Mouse (Mus musculus): ENCODE results near the gene Lgi1. TPM values are rescaled to one million over a fixed set of nuclear protein-coding genes. Genes with fewer than 3 reads are reported as not detected.

Gene Lgi1
- polyA plus RNA-seq (2015; fragmentation: Nextera tagmentation; extraction: Ambion mirVana) = 1.8 and 1.9 TPM in 2 replicates

GRCm38 (mm10) chr19:38264505-38265500 lies at the start of gene Lgi1:
Lgi1 (plus strand) TSS chr19:38264536.
- Histone ChIP-seq H3K4me2 (replicated peaks) (peak within 1 kb of the TSS; percentile 53), H3K36me3 (no peaks in the 10 kb centered on the region), H3K4me1 (peaks cover 17% of the 10 kb centered on the region), H3K9ac (peak within 1 kb of the TSS; percentile 35; the same call in 1 of the 2 replicates), H3K9me3 (no peaks in the 10 kb centered on the region), H3K27me3 (peaks cover 19% of the 10 kb centered on the region), H3K4me3 (peak within 1 kb of the TSS; percentile 14), H3K27ac (no peak within 1 kb of the TSS)
- no peak for ATAC-seq (ENCODE audit: low FRiP score, low read depth)
- 29% methylated on average over 21 of the region's 21 CpGs for WGBS

DNA sequence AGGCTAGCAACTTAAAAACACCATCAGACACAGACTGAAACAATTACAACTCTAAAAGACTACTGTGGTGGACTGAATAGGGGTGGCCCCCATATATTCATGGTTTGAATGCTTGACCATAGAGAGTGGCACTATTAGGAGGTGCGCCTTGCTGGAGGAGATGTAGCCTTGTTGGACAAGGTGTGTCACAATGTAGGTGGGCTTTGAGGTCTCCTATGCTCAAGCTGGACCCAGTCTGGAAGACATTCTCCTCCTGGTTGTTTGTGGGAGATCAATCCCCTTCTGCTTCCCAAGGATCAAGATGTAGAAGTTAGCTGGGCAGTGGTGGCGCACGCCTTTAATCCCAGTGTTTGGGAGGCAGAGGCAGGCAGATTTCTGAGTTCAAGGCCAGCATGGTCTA lies 46.6 kb upstream of the Lgi1 start:
- Histone ChIP-seq H3K9me3 (no peaks in the 10 kb centered on the region), H3K9ac (no peak overlapping the region), H3K27me3 (no peaks in the 10 kb centered on the region), H3K27ac (no peak overlapping the region), H3K4me1 (peaks cover 1% of the 10 kb centered on the region; the same call in 1 of the 2 replicates), H3K4me2 (replicated peaks) (no peak overlapping the region), H3K4me3 (no peak overlapping the region), H3K36me3 (peaks cover 33% of the 10 kb centered on the region)
- 97% methylated on average over 3 of the region's 3 CpGs for WGBS
- ATAC-seq (ENCODE audit: low FRiP score, low read depth) = no peak

DNA sequence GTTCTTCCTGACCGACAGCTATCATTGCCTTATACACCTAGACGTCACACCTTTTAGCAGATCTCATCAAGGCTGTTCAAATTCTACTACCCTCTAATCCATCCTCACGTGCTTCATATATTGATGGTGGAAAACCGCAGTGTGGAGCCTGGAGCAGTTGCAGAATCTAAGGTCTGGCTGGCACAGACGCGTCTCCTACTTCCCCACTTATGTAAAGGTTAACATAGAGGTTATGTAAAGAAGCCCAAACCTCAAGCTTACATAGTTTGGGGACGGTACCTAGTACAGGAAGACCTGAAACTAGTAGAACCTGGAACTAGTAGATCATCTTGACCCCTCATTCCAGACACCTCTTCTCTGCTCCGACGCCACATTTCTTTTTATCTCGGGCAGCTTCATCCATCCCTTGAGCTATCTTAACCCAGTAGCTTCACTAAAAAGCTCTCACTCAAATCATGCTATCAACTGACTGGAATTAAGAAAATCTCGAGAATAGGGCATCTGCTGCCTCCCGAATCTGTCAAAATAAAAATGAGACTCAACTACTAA lies 40.9 kb upstream of the Lgi1 start:
- Histone ChIP-seq H3K27me3 (no peaks in the 10 kb centered on the region), H3K27ac (peak overlapping the region; percentile 82), H3K4me3 (peak overlapping the region; percentile 67), H3K36me3 (peaks cover 6% of the 10 kb centered on the region), H3K9me3 (no peaks in the 10 kb centered on the region), H3K4me1 (peaks cover 9% of the 10 kb centered on the region), H3K9ac (peak overlapping the region; percentile 70), H3K4me2 (replicated peaks) (peak overlapping the region; percentile 78)
- WGBS = 14% methylated on average over 12 of the region's 12 CpGs
- ATAC-seq (ENCODE audit: low FRiP score, low read depth) = no peak

DNA sequence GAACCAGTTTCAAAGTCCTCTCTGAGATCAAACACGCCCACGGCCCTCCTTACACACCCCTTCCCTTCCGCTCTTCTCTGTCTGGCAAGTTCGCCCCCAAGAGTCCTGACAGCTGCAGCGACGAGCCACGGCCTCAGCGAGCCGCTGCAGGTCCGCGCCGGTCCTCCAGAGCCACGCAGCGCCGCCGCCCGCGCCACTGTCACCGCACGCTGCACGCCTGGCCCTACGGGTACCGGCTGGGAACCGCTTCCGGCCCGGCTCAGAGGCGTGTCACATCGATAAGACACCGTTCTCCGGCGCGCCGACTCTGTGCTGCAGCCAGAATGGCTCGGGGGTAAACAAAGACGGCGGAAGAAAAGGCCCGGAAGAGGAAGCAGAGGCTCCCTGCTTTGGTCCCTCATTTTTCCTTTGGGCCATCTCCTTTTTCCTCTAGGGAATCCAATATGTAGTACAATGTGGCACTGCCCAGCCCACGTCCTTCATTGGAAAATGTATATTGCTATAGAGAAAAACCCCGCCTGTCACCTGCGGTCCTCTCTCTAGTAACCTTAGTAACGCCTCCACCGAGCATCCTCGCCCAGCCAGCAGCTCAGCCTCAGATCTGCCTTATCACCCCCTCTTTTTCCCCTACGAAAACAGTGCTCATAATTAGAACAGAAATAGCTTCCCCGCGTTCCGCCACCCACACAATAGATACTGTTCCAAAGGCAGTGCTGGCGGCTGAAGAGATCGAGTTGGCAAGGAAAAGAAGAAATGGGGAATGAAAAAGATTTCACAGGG lies 40.2 kb upstream of the Lgi1 start, which contains the start of gene Fra10ac1:
Fra10ac1 (minus strand) TSS at position 252 of the 780 bp plus-strand sequence.
- ATAC-seq (ENCODE audit: low FRiP score, low read depth) = peak; percentile 98
- H3K27me3 ChIP-seq = no peaks in the 10 kb centered on the region
- H3K4me1 ChIP-seq = peaks cover 9% of the 10 kb centered on the region
- peak within 1 kb of the TSS; percentile 70 for H3K9ac ChIP-seq
- peak within 1 kb of the TSS; percentile 67 for H3K4me3 ChIP-seq
- WGBS = under 1% methylated on average over 49 of the region's 49 CpGs
- H3K27ac ChIP-seq = peak within 1 kb of the TSS; percentile 82
- H3K36me3 ChIP-seq = no peaks in the 10 kb centered on the region
- H3K9me3 ChIP-seq = no peaks in the 10 kb centered on the region
- peak within 1 kb of the TSS; percentile 78 for H3K4me2 ChIP-seq (replicated peaks)

GRCm38 (mm10) chr19:38224685-38225060 lies 39.7 kb upstream of the Lgi1 start:
- WGBS = 14% methylated on average over 9 of the region's 9 CpGs
- peak overlapping the region; percentile 67 for H3K4me3 ChIP-seq
- peak overlapping the region; percentile 70 for H3K9ac ChIP-seq
- peaks cover 9% of the 10 kb centered on the region for H3K4me1 ChIP-seq
- H3K36me3 ChIP-seq = no peaks in the 10 kb centered on the region
- no peaks in the 10 kb centered on the region for H3K27me3 ChIP-seq
- no peaks in the 10 kb centered on the region for H3K9me3 ChIP-seq
- peak overlapping the region; percentile 78 for H3K4me2 ChIP-seq (replicated peaks)
- no peak for ATAC-seq (ENCODE audit: low FRiP score, low read depth)
- no peak overlapping the region for H3K27ac ChIP-seq

- no peak overlapping the region for H3K27ac ChIP-seq
- H3K9me3 ChIP-seq = no peaks in the 10 kb centered on the region
- no peak overlapping the region for H3K4me3 ChIP-seq
- H3K9ac ChIP-seq = no peak overlapping the region
- no peaks in the 10 kb centered on the region for H3K27me3 ChIP-seq
- ATAC-seq (ENCODE audit: low FRiP score, low read depth) = no peak
- H3K36me3 ChIP-seq = no peaks in the 10 kb centered on the region
- H3K4me1 ChIP-seq = no peaks in the 10 kb centered on the region
- WGBS = 48% methylated on average over 2 of the region's 2 CpGs
- no peak overlapping the region for H3K4me2 ChIP-seq (replicated peaks)
These were observed 35.6 kb upstream of the Lgi1 start for GRCm38 (mm10) chr19:38228699-38229098.

DNA sequence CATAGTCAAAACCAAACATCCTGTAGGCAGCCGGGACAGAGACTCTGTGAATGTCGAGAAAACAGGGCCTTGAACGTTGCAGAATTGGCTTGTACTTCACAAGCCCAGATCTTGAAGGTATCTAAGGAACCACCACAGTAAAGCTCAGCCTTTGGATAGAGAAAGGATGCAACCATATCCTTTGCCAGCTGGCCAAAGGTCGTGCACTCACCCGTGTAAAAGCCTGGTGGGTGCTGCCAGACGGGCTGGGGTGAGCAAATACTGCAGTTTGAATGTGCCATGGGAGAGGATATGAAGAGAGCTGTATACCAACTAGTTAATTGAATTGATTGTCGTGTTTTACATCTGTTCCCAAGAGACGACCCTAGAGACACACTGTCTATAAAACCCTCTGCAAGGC lies 32.2 kb upstream of the Lgi1 start:
- H3K4me2 ChIP-seq (replicated peaks) = no peak overlapping the region
- 20% methylated on average over 8 of the region's 8 CpGs for WGBS
- no peaks in the 10 kb centered on the region for H3K27me3 ChIP-seq
- no peaks in the 10 kb centered on the region for H3K9me3 ChIP-seq
- no peak overlapping the region for H3K4me3 ChIP-seq
- no peak for ATAC-seq (ENCODE audit: low FRiP score, low read depth)
- no peak overlapping the region for H3K9ac ChIP-seq
- H3K36me3 ChIP-seq = no peaks in the 10 kb centered on the region
- H3K4me1 ChIP-seq = no peaks in the 10 kb centered on the region
- H3K27ac ChIP-seq = no peak overlapping the region

DNA sequence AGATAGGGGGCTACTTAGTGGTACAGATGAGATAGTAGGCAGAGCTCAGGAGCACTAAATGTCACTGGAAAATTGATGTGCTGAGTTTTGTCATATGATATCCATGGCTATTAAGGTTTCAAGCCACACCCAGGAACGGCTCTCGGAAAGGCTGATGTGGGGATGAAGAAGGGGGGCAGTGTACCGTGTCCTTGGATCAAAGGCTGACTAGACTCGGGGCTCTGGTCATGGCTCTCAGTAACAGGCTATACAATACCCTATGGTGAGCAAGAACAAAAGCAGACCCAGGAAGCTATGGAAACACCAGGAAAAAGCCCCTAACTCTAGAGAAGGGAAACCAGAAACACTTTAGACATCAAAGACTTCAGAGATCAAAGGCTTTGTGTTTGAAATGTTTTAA lies 31.8 kb upstream of the Lgi1 start:
- no peak overlapping the region for H3K9ac ChIP-seq

GRCm38 (mm10) chr19:38236526-38236925 lies 27.8 kb upstream of the Lgi1 start:
- Histone ChIP-seq H3K27ac (no peak overlapping the region), H3K27me3 (no peaks in the 10 kb centered on the region; the same call in 1 of the 2 replicates), H3K4me2 (replicated peaks) (no peak overlapping the region), H3K4me3 (no peak overlapping the region), H3K36me3 (no peaks in the 10 kb centered on the region), H3K4me1 (no peaks in the 10 kb centered on the region), H3K9ac (no peak overlapping the region), H3K9me3 (no peaks in the 10 kb centered on the region)
- 66% methylated on average over 5 of the region's 5 CpGs for WGBS
- ATAC-seq (ENCODE audit: low FRiP score, low read depth) = no peak

More for the DNA sequence above, 31.8 kb upstream of the Lgi1 start:
- H3K27me3 ChIP-seq = no peaks in the 10 kb centered on the region
- H3K4me2 ChIP-seq (replicated peaks) = no peak overlapping the region
- no peak for ATAC-seq (ENCODE audit: low FRiP score, low read depth)
- H3K36me3 ChIP-seq = no peaks in the 10 kb centered on the region
- no peaks in the 10 kb centered on the region for H3K9me3 ChIP-seq
- H3K4me3 ChIP-seq = no peak overlapping the region
- 4% methylated on average over 4 of the region's 4 CpGs for WGBS
- H3K4me1 ChIP-seq = no peaks in the 10 kb centered on the region
- H3K27ac ChIP-seq = no peak overlapping the region

- Histone ChIP-seq H3K4me1 (no peaks in the 10 kb centered on the region), H3K4me2 (replicated peaks) (no peak overlapping the region), H3K36me3 (no peaks in the 10 kb centered on the region), H3K9me3 (no peaks in the 10 kb centered on the region), H3K4me3 (no peak overlapping the region), H3K27me3 (no peaks in the 10 kb centered on the region; the same call in 1 of the 2 replicates), H3K9ac (no peak overlapping the region), H3K27ac (no peak overlapping the region)
- no peak for ATAC-seq (ENCODE audit: low FRiP score, low read depth)
- WGBS = 50% methylated on average over 3 of the region's 3 CpGs
These were observed 26.5 kb upstream of the Lgi1 start for GRCm38 (mm10) chr19:38237834-38238212.

GRCm38 (mm10) chr19:38238213-38238951 lies 26.0 kb upstream of the Lgi1 start:
- Histone ChIP-seq H3K9ac (no peak overlapping the region), H3K9me3 (no peaks in the 10 kb centered on the region), H3K27me3 (no peaks in the 10 kb centered on the region; the same call in 1 of the 2 replicates), H3K4me2 (replicated peaks) (no peak overlapping the region), H3K27ac (no peak overlapping the region), H3K36me3 (no peaks in the 10 kb centered on the region), H3K4me1 (no peaks in the 10 kb centered on the region), H3K4me3 (no peak overlapping the region)
- ATAC-seq (ENCODE audit: low FRiP score, low read depth) = no peak
- 68% methylated on average over 12 of the region's 12 CpGs for WGBS

Data from limb, embryonic 13.5 days (tissue).